Mouse (Mus musculus): ENCODE data around the gene Pitpnc1.
A peak's percentile ranks its signal among the peaks of the same experiment; 100 is the strongest.

Pitpnc1 gene

GRCm38 (mm10) chr11:107283632-107284031, 186.9 kb downstream of the Pitpnc1 start:
- DNase-seq (ENCODE audit: low read depth, low spot score) = no peak

- no peak for DNase-seq (ENCODE audit: low read depth, low spot score)
These were observed 188.0 kb downstream of the Pitpnc1 start for GRCm38 (mm10) chr11:107282481-107282880.

GRCm38 (mm10) chr11:107279258-107279657, 191.2 kb downstream of the Pitpnc1 start:
- DNase-seq (ENCODE audit: low read depth, low spot score) = no peak

GRCm38 (mm10) chr11:107276898-107277297, 193.6 kb downstream of the Pitpnc1 start:
- DNase-seq (ENCODE audit: low read depth, low spot score) = no peak

- no peak for DNase-seq (ENCODE audit: low read depth, low spot score)
These were observed 194.2 kb downstream of the Pitpnc1 start for GRCm38 (mm10) chr11:107276337-107276736.

GRCm38 (mm10) chr11:107275902-107276301, 194.6 kb downstream of the Pitpnc1 start:
- peak; percentile 35 for DNase-seq (ENCODE audit: low read depth, low spot score)

- DNase-seq (ENCODE audit: low read depth, low spot score) = no peak
These were observed 196.3 kb downstream of the Pitpnc1 start for GRCm38 (mm10) chr11:107274206-107274605.

- DNase-seq (ENCODE audit: low read depth, low spot score) = no peak
These were observed 198.0 kb downstream of the Pitpnc1 start for GRCm38 (mm10) chr11:107272351-107272975.

GRCm38 (mm10) chr11:107270564-107270963, 199.9 kb downstream of the Pitpnc1 start:
- DNase-seq (ENCODE audit: low read depth, low spot score) = no peak

- peak; percentile 39 for DNase-seq (ENCODE audit: low read depth, low spot score)
These were observed 203.0 kb downstream of the Pitpnc1 start for GRCm38 (mm10) chr11:107267522-107267921.

GRCm38 (mm10) chr11:107265861-107266260, 204.6 kb downstream of the Pitpnc1 start:
- no peak for DNase-seq (ENCODE audit: low read depth, low spot score)

GRCm38 (mm10) chr11:107264889-107265615, 205.4 kb downstream of the Pitpnc1 start:
- no peak for DNase-seq (ENCODE audit: low read depth, low spot score)

GRCm38 (mm10) chr11:107263838-107264237, 206.7 kb downstream of the Pitpnc1 start:
- DNase-seq (ENCODE audit: low read depth, low spot score) = no peak

- no peak for DNase-seq (ENCODE audit: low read depth, low spot score)
These were observed 211.1 kb downstream of the Pitpnc1 start for GRCm38 (mm10) chr11:107259428-107259827.

GRCm38 (mm10) chr11:107255185-107255584, 215.3 kb downstream of the Pitpnc1 start:
- DNase-seq (ENCODE audit: low read depth, low spot score) = peak; percentile 21

GRCm38 (mm10) chr11:107254181-107254580, 216.3 kb downstream of the Pitpnc1 start:
- no peak for DNase-seq (ENCODE audit: low read depth, low spot score)

GRCm38 (mm10) chr11:107252026-107252425, 218.5 kb downstream of the Pitpnc1 start:
- no peak for DNase-seq (ENCODE audit: low read depth, low spot score)

- peak; percentile 10 for DNase-seq (ENCODE audit: low read depth, low spot score)
These were observed 219.0 kb downstream of the Pitpnc1 start for GRCm38 (mm10) chr11:107251460-107251859.

GRCm38 (mm10) chr11:107250882-107251281, 219.6 kb downstream of the Pitpnc1 start:
- DNase-seq (ENCODE audit: low read depth, low spot score) = no peak

- DNase-seq (ENCODE audit: low read depth, low spot score) = no peak
These were observed 221.7 kb downstream of the Pitpnc1 start for GRCm38 (mm10) chr11:107248753-107249152.

- DNase-seq (ENCODE audit: low read depth, low spot score) = no peak
These were observed 224.8 kb downstream of the Pitpnc1 start for GRCm38 (mm10) chr11:107245657-107246056.

GRCm38 (mm10) chr11:107243126-107243525, 227.4 kb downstream of the Pitpnc1 start:
- no peak for DNase-seq (ENCODE audit: low read depth, low spot score)

- no peak for DNase-seq (ENCODE audit: low read depth, low spot score)
These were observed 228.8 kb downstream of the Pitpnc1 start for GRCm38 (mm10) chr11:107241678-107242077.

Measured in CD4-positive helper T cell, adult 2 months (primary cell).